Mouse (Mus musculus) CH12.LX (cell line): ENCODE results near the gene Rpl32. TPM values are rescaled to one million over a fixed set of nuclear protein-coding genes. Genes with fewer than 3 reads are reported as not detected.

ENCODE experiments used
- DNase-seq: peaks from one replicate; pipeline ENCODE4 v3.0.0-alpha.2; 2013; ENCODE audit errors: extremely low read depth
- H3K27ac ChIP-seq: 2 replicates; pipeline ENCODE4 v1.5.1; 2012; ENCODE audit warnings: low read depth, mild to moderate bottlenecking, control low read depth, moderate library complexity; ENCODE audit not compliant: insufficient read depth
- H3K27me3 ChIP-seq: replicated peaks from 2 replicates; pipeline ENCODE3; 2012; ENCODE audit warnings: inconsistent platforms
- H3K36me3 ChIP-seq, 2 experiments: replicated peaks in 1 of 2; 2 replicates each; pipeline versions ENCODE3 to v1.6.1; 2012; ENCODE audit warnings: inconsistent platforms in 1 of 2, low read length in 1 of 2, mild to moderate bottlenecking in 1 of 2, mixed read lengths in 1 of 2, moderate library complexity in 1 of 2; ENCODE audit not compliant: control insufficient read depth in 1 of 2, insufficient read depth in 1 of 2
- H3K4me1 ChIP-seq, 2 experiments: 2 replicates each; pipeline ENCODE4 v1.6.1; 2012; ENCODE audit warnings: inconsistent platforms in 1 of 2, moderate library complexity in 1 of 2; ENCODE audit not compliant: insufficient read depth in 2 of 2, control insufficient read depth in 1 of 2
- H3K4me2 ChIP-seq: 2 replicates; pipeline ENCODE4 v1.6.1; 2012; ENCODE audit warnings: low read depth, mild to moderate bottlenecking, control low read depth; ENCODE audit not compliant: poor library complexity, insufficient read depth, severe bottlenecking
- H3K4me3 ChIP-seq, 3 experiments: fragments of 150-350 bp in 1 of 3; sonication (generic) in 1 of 3; replicated peaks in 1 of 3; 2 replicates each; pipeline versions ENCODE3 to v1.5.1; 2011 to 2012; ENCODE audit warnings: low read depth in 2 of 3, low read length in 2 of 3, mild to moderate bottlenecking in 2 of 3, moderate library complexity in 2 of 3, control low read depth in 1 of 3, improper control_type of control experiment in 1 of 3, inconsistent platforms in 1 of 3, mixed read lengths in 1 of 3; ENCODE audit not compliant: poor library complexity in 1 of 3
- H3K79me2 ChIP-seq: replicated peaks from 2 replicates; pipeline ENCODE4 v1.6.1; 2012; ENCODE audit warnings: mild to moderate bottlenecking, moderate library complexity; ENCODE audit not compliant: control insufficient read depth, poor library complexity, insufficient read depth, severe bottlenecking; ENCODE audit errors: extremely low read depth
- H3K9ac ChIP-seq: 2 replicates; pipeline ENCODE4 v1.6.1; 2012; ENCODE audit warnings: low read depth, mild to moderate bottlenecking, control low read depth, moderate library complexity; ENCODE audit not compliant: insufficient read depth
- H3K9me3 ChIP-seq: replicated peaks from 2 replicates; pipeline ENCODE3; 2012; ENCODE audit warnings: low read length, inconsistent platforms, mixed read lengths
- CHD1 ChIP-seq: IDR thresholded peaks from 2 replicates; pipeline ENCODE4 v1.6.1; 2012; ENCODE audit warnings: low read depth, low read length, improper control_type of control experiment, inconsistent platforms
- CTCF ChIP-seq, 2 experiments: IDR thresholded peaks in 1 of 2; conservative IDR thresholded peaks in 1 of 2; 2 replicates each; pipeline ENCODE4 v1.5.1; 2011 to 2012; ENCODE audit warnings: low read depth in 2 of 2, low read length in 2 of 2, improper control_type of control experiment in 1 of 2, inconsistent platforms in 1 of 2, mild to moderate bottlenecking in 1 of 2, moderate library complexity in 1 of 2
- ELF1 ChIP-seq: IDR thresholded peaks from 2 replicates; pipeline ENCODE4 v1.6.1; 2014; ENCODE audit warnings: low read depth, mild to moderate bottlenecking, inconsistent platforms, low read length, improper control_type of control experiment
- ETS1 ChIP-seq: conservative IDR thresholded peaks from 2 replicates; pipeline ENCODE4 v1.6.1; 2012; ENCODE audit warnings: low read depth, mild to moderate bottlenecking, inconsistent platforms, low read length, improper control_type of control experiment, moderate library complexity
- IRF4 ChIP-seq: IDR thresholded peaks from 2 replicates; pipeline ENCODE4 v1.6.1; 2014; ENCODE audit warnings: low read depth, mild to moderate bottlenecking, inconsistent platforms, low read length, improper control_type of control experiment
- JUN ChIP-seq: IDR thresholded peaks from 2 replicates; pipeline ENCODE4 v1.6.1; 2011; ENCODE audit warnings: low read depth, mild to moderate bottlenecking, low read length, improper control_type of control experiment, moderate library complexity; ENCODE audit not compliant: insufficient read depth
- MAX ChIP-seq: IDR thresholded peaks from 2 replicates; pipeline ENCODE4 v1.6.1; 2011; ENCODE audit warnings: low read length, improper control_type of control experiment
- MAZ ChIP-seq: IDR thresholded peaks from 2 replicates; pipeline ENCODE4 v1.6.1; 2012; ENCODE audit warnings: low read depth, mild to moderate bottlenecking, inconsistent platforms, low read length, improper control_type of control experiment, moderate library complexity
- MYC ChIP-seq: IDR thresholded peaks from 2 replicates; pipeline ENCODE4 v1.6.1; 2011; ENCODE audit warnings: low read depth, mild to moderate bottlenecking, improper control_type of control experiment, low read length
- NRF1 ChIP-seq: IDR thresholded peaks from 2 replicates; pipeline ENCODE4 v1.6.1; 2014; ENCODE audit warnings: low read depth, mild to moderate bottlenecking, inconsistent platforms, low read length, improper control_type of control experiment, moderate library complexity
- RAD21 ChIP-seq: IDR thresholded peaks from 2 replicates; pipeline ENCODE4 v1.6.1; 2011; ENCODE audit warnings: low read depth, mild to moderate bottlenecking, low read length, improper control_type of control experiment, moderate library complexity
- RCOR1 ChIP-seq: conservative IDR thresholded peaks from 2 replicates; pipeline ENCODE4 v1.6.1; 2012; ENCODE audit warnings: low read depth, mild to moderate bottlenecking, inconsistent platforms, low read length, improper control_type of control experiment
- SIN3A ChIP-seq: IDR thresholded peaks from 2 replicates; pipeline ENCODE4 v1.6.1; 2012; ENCODE audit warnings: low read length, improper control_type of control experiment, inconsistent platforms
- SMC3 ChIP-seq: IDR thresholded peaks from 2 replicates; pipeline ENCODE4 v1.6.1; 2011; ENCODE audit warnings: low read depth, low read length, improper control_type of control experiment
- TBP ChIP-seq: conservative IDR thresholded peaks from 2 replicates; pipeline ENCODE4 v1.6.1; 2011; ENCODE audit warnings: low read depth, low read length, improper control_type of control experiment
- TCF12 ChIP-seq: IDR thresholded peaks from 2 replicates; pipeline ENCODE4 v1.6.1; 2014; ENCODE audit warnings: low read depth, mild to moderate bottlenecking, inconsistent platforms, low read length, improper control_type of control experiment
- ZC3H11A ChIP-seq: IDR thresholded peaks from 2 replicates; pipeline ENCODE4 v1.6.1; 2012; ENCODE audit warnings: low read depth, mild to moderate bottlenecking, inconsistent platforms, low read length, improper control_type of control experiment
- ZMIZ1 ChIP-seq: IDR thresholded peaks from 2 replicates; pipeline ENCODE4 v1.6.1; 2012; ENCODE audit warnings: low read depth, mild to moderate bottlenecking, inconsistent platforms, low read length, improper control_type of control experiment
- dilution Hi-C: fragments of 300-500 bp; cut with MboI; formaldehyde crosslinking; loops from 2 replicates; pipeline ENCODE4 v1.14.3; 2020; ENCODE audit warnings: low sequenced_read_pairs; ENCODE audit not compliant: extremely low pct_unique_long_range_greater_than_20kb, extremely low pct_ligation_motif_present
- in situ Hi-C: fragments of 300-500 bp; cut with MboI; formaldehyde crosslinking; loops from 3 replicates; pipeline ENCODE4 v1.14.3; 2019; ENCODE audit warnings: low sequenced_read_pairs, low pct_ligation_motif_present, low pct_unique_long_range_greater_than_20kb, mixed read lengths
- polyA plus RNA-seq: library from polyadenylated mRNA; unstranded; fragments of >175 nt; gene quantifications from 2 replicates; pipeline ENCODE4 v1.2.1, GENCODE M21; 2012; ENCODE audit warnings: low read depth; ENCODE audit not compliant: insufficient read length
- total RNA-seq, 2 experiments: library from RNA; depleted of rRNA; stranded (reverse); fragments of 300-350 nt in 1 of 2; fragments of >200 nt in 1 of 2; gene quantifications; 2 replicates each; pipeline ENCODE4 v1.2.3; 2012 to 2014

Gene Rpl32
- total and polyA plus RNA-seq, 3 experiments, result 3,370 to 7,473 (median 5,276) TPM

DNA sequence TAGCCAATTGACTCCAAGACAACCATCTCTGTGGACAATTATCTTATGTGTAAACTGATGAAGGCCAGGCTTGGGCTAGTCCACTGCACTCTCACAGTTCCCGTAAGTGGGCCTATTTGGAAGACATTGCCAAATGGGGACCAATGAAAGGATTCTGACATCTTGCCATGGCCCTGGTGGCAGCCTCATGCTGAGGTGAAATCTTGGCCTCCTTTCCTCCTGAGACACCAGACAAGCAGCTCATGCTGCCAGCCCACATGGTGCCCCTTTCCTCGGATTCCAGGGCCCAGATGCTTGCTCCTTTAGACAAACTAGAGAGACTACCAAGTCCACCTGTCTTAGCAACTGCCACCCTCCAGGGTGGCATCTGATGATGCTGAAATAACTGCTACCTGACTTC lies 9.6 kb upstream of the Rpl32 start:
- no peak overlapping the region for H3K4me3 ChIP-seq
- peaks cover 2 to 59% of the 10 kb centered on the region in 2 experiments for H3K36me3 ChIP-seq
- no peak overlapping the region for H3K9ac ChIP-seq
- H3K27ac ChIP-seq, result no peak overlapping the region
- peaks cover 8 to 13% of the 10 kb centered on the region in 2 experiments for H3K4me1 ChIP-seq
- TF ChIP-seq MAX (no peak), CHD1 (no peak), JUN (no peak), SIN3A (no peak), ZC3H11A (no peak)
- TF ChIP-seq, all 38 proteins: peak for 0
- H3K4me2 ChIP-seq, result no peak overlapping the region
- H3K79me2 ChIP-seq, result no peaks in the 10 kb centered on the region
- in situ Hi-C loops (no loop called here), dilution Hi-C loops (no loop called here)
- no peaks in the 10 kb centered on the region for H3K27me3 ChIP-seq
- no peak for DNase-seq
- H3K9me3 ChIP-seq, result no peaks in the 10 kb centered on the region

DNA sequence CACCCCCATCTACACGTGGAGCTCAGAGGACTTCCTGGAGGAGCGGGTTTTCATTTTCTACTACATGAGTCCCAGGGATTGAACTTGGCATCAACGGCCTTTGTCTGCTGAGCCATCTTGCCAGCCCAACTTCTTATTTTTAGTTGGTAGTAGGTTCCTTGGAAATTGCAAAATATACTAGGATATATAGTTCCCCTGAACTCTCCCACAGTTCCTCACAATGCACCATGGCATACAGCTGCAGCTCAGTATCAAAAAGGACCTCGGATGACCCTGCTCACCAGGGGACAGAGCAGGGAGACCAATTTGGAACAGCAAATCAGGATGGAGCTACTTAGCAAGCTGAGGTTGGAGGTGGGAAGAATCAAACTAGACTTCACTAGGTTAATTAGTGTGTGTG lies 6.5 kb upstream of the Rpl32 start:
- Histone ChIP-seq H3K79me2 (no peaks in the 10 kb centered on the region), H3K4me1 (peaks cover 8 to 16% of the 10 kb centered on the region in 2 experiments), H3K4me2 (no peak overlapping the region), H3K9ac (no peak overlapping the region), H3K27ac (no peak overlapping the region), H3K4me3 (no peak overlapping the region), H3K36me3 (peaks cover 2 to 65% of the 10 kb centered on the region in 2 experiments), H3K9me3 (no peaks in the 10 kb centered on the region), H3K27me3 (no peaks in the 10 kb centered on the region)
- dilution Hi-C loops, result no loop called here
- no peak for DNase-seq
- TF ChIP-seq MYC (no peak), CTCF (conservative IDR thresholded peaks at IDR 0.05 in 1 of 2, IDR thresholded peaks at IDR 0.05 in 1 of 2; ENCODE audit: low read depth in 2 of 2, low read length in 2 of 2) (no peak), TBP (no peak), MAX (no peak), ZMIZ1 (no peak), JUN (no peak), TCF12 (no peak)
- in situ Hi-C loops, result no loop called here

DNA sequence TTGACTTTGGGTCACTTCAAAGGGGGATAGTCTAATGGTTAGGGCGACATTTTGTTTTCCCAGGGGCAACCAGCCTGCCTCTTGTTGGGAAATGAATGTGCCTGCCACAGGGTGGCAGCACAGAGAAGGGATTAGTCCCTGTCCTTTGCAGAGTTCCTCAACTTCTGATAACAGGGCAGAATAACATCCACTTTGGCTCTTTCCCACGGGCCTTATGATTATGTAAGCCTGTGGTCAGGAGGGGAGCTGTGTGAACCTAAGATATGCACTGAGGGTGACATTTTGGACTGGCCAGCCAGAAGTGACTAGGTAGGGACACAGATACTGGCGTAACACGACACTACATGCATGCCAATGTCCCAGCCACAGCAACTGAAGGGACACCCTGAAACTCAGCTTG lies 5.6 kb upstream of the Rpl32 start:
- Histone ChIP-seq H3K27me3 (no peaks in the 10 kb centered on the region), H3K4me2 (no peak overlapping the region), H3K4me3 (no peak overlapping the region), H3K9me3 (no peaks in the 10 kb centered on the region), H3K9ac (no peak overlapping the region), H3K79me2 (no peaks in the 10 kb centered on the region; the same call in 1 of the 2 replicates), H3K36me3 (peaks cover 2 to 63% of the 10 kb centered on the region in 2 experiments), H3K27ac (no peak overlapping the region), H3K4me1 (peaks cover 8 to 21% of the 10 kb centered on the region in 2 experiments)
- dilution Hi-C loops, result no loop called here
- peak; percentile 60 for DNase-seq
- in situ Hi-C loops, result no loop called here
- TF ChIP-seq ETS1, result no peak
- no peak for TF ChIP-seq RCOR1
- TF ChIP-seq CHD1, result no peak
- TF ChIP-seq IRF4, result peak; percentile 18; the same call in 1 of the 2 replicates
- peak; percentile 30 to 84; a peak in 3 of 4 replicates for TF ChIP-seq CTCF (conservative IDR thresholded peaks at IDR 0.05 in 1 of 2, IDR thresholded peaks at IDR 0.05 in 1 of 2; ENCODE audit: low read depth in 2 of 2, low read length in 2 of 2)
- 0 out of 2 replicates have a peak, but pooled peaks have one; percentile 17 for TF ChIP-seq TCF12
- no peak; the same call in 1 of the 2 replicates for TF ChIP-seq ZC3H11A
- TF ChIP-seq NRF1, result no peak
- TF ChIP-seq RAD21, result peak; percentile 58
- TF ChIP-seq SMC3, result peak; percentile 84
- no peak for TF ChIP-seq SIN3A
- no peak for TF ChIP-seq ELF1
- TF ChIP-seq MAX, result no peak
- no peak for TF ChIP-seq MAZ
- 0 out of 2 replicates have a peak, but pooled peaks have one; percentile 25 for TF ChIP-seq MYC
